Mouse (Mus musculus) spleen, adult 2 months (tissue): Measurements from ENCODE around the gene Hpgd. TPM values are rescaled to one million over a fixed set of nuclear protein-coding genes. Genes with fewer than 3 reads are reported as not detected.
"Not testable (repeated sequence)": the region's sequence is repeated elsewhere in the genome, so short reads cannot be mapped to it uniquely, and the experiment has no call there.

ENCODE experiments used
- DNase-seq, 2 experiments: peaks; one replicate each; pipeline versions ENCODE4 v3.0.0 to v3.0.0-alpha.2; 2012 to 2021; ENCODE audit warnings: low spot score in 2 of 2, low read depth in 1 of 2
- H3K27ac ChIP-seq: fragments of 200-500 bp; 2 replicates; pipeline ENCODE4 v1.5.1; 2012; ENCODE audit warnings: low read length, inconsistent platforms; ENCODE audit not compliant: insufficient read depth
- H3K27me3 ChIP-seq: fragments of 200-500 bp; 2 replicates; pipeline ENCODE4 v1.6.1; 2012; ENCODE audit warnings: mild to moderate bottlenecking, moderate library complexity, low read length, inconsistent platforms; ENCODE audit not compliant: control insufficient read depth, insufficient read depth
- H3K36me3 ChIP-seq: fragments of 200-500 bp; 2 replicates; pipeline ENCODE4 v1.6.1; 2012; ENCODE audit warnings: mild to moderate bottlenecking, low read length, inconsistent platforms; ENCODE audit not compliant: control insufficient read depth, insufficient read depth
- H3K4me1 ChIP-seq: fragments of 200-500 bp; 2 replicates; pipeline ENCODE4 v1.6.1; 2011; ENCODE audit warnings: inconsistent platforms; ENCODE audit not compliant: control insufficient read depth, insufficient read depth, insufficient read length
- H3K4me3 ChIP-seq: fragments of 200-500 bp; 2 replicates; pipeline ENCODE4 v1.5.1; 2011; ENCODE audit warnings: mild to moderate bottlenecking, inconsistent platforms; ENCODE audit not compliant: insufficient read depth, insufficient read length; ENCODE audit errors: extremely low read depth
- CTCF ChIP-seq: fragments of 200-500 bp; IDR thresholded peaks from 2 replicates; pipeline ENCODE4 v1.5.1; 2011; ENCODE audit warnings: mild to moderate bottlenecking, inconsistent platforms; ENCODE audit not compliant: insufficient read depth, insufficient read length, insufficient replicate concordance; ENCODE audit errors: extremely low read depth
- POLR2A ChIP-seq: fragments of 200-500 bp; IDR thresholded peaks from 2 replicates; pipeline ENCODE4 v1.6.1; 2011; ENCODE audit warnings: low read depth, low read length, inconsistent platforms
- WGBS: fragments of 180-500 bp; shearing (Covaris S2); methylation state at CpG from one replicate; pipeline ENCODE4 v1.1.7; 2018; 5-methylcytosine and 5-hydroxymethylcytosine counted together
- polyA plus RNA-seq: library from polyadenylated mRNA; depleted of rRNA; stranded (reverse); fragments of >200 nt; gene quantifications from 2 replicates; pipeline ENCODE4 v1.2.3, GENCODE M21; 2012

Gene Hpgd
- polyA plus RNA-seq, 1 experiment = 17.6 TPM

DNA sequence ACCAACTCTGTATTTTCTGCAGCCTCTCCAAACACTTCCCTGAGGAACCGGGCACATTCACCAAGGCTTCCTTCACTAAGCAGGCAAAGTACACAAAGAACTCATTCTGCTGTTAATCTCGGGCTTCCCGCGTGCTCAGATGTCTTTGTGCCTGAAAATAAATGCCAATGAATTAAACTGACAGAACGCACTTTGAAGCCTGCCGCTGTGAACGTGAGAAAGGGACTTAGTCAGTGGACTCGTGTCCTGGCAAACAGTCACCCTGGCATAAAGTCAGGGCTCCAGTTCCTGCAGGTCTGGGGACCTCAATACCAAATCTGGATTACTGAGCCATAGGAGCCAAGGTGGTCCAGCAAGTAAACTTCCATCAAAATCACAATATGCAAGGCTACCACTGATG, 905 bp upstream of the Hpgd start:
- TF ChIP-seq CTCF (no peak), POLR2A (no peak)
- Histone ChIP-seq H3K4me1 (no peaks in the 10 kb centered on the region), H3K4me3 (no peak overlapping the region), H3K27ac (peak overlapping the region; percentile 0; the same call in 1 of the 2 replicates), H3K27me3 (0 out of 2 replicates have a peak, but pooled peaks cover 2% of the 10 kb centered on the region), H3K36me3 (no peaks in the 10 kb centered on the region)
- WGBS = 37% methylated on average over 8 of the region's 8 CpGs
- no peak for DNase-seq

DNA sequence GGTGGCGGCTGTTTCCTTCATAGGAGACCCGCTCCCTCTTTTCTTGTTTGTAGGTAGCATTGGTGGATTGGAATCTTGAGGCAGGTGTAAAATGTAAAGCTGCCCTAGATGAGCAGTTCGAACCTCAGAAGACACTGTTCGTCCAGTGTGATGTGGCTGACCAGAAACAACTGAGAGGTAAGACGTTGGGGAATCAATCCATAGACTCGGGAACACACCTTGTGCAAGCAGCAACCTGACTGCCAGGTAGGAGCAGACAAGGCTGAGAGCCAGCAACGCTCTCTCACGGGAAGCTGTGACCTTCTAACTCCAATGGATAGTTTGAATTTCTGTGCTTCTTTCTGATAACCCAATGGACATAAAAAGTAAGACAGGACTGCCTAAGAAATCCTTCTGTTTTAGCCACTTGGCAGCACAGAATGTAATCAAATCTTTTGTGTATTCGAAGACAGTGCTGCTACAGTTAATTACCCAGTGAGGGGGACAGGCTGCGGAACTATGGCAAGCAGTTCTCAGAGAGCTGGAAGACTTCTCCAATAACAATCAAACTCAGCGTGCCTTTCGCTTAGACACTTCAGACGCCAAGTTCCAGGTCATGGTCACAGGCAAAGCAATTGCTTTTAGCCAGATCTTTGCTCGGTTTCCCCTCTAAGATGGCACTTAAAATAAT, 636 bp downstream of the Hpgd start:
- WGBS = 24% methylated on average over 14 of the region's 14 CpGs
- DNase-seq = no peak
- H3K27ac ChIP-seq = peak overlapping the region; percentile 61

DNA sequence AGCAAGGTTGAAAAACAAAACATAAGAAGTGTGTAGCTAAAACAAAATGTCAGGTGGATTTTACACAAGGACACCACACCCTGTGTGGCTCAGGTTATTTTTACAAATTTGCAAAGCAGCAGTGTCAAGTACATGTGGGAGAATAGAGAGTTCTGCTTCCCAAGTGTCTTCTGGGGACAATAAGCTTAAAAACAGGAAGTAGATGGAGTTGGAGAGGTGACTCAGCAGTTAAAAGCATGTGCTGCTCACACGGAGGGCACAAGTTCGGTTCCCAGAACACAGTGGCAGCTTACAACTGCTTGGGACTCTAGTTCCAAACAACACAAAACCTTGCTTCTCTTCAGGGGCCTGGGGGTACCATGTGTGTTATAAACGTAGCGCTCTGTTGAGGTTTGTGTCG, 5.0 kb downstream of the Hpgd start:
- no peak for DNase-seq
- 64% methylated on average over 5 of the region's 5 CpGs for WGBS
- no peak overlapping the region for H3K4me3 ChIP-seq
- H3K27me3 ChIP-seq = 0 out of 2 replicates have a peak, but pooled peaks cover 1% of the 10 kb centered on the region
- TF ChIP-seq CTCF (no peak), POLR2A (no peak)
- no peak overlapping the region for H3K27ac ChIP-seq
- no peaks in the 10 kb centered on the region for H3K36me3 ChIP-seq
- H3K4me1 ChIP-seq = no peaks in the 10 kb centered on the region

More for the DNA sequence above, 636 bp downstream of the Hpgd start:
- no peak for TF ChIP-seq POLR2A
- no peak for TF ChIP-seq CTCF
- H3K4me1 ChIP-seq = no peaks in the 10 kb centered on the region
- peak overlapping the region; percentile 54; the same call in 1 of the 2 replicates for H3K4me3 ChIP-seq
- H3K27me3 ChIP-seq = 0 out of 2 replicates have a peak, but pooled peaks cover 2% of the 10 kb centered on the region
- no peaks in the 10 kb centered on the region for H3K36me3 ChIP-seq

DNA sequence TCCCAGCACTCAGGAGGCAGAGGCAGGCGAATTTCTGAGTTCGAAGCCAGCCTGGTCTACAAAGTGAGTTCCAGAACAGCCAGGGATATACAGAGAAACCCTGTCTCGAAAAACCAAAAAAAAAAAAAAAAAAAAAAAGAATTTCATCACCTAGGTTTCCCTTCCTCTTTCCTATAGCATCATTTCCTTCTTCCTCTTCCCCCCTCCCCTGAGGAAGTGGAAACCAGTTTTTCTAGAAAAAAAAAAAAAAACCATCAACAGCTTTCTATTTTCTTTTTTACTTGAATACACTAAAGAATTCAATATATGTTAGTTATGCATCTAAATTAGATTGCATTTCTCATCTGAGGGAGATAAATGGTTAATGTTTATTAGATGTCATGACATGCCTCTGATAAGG, 6.9 kb downstream of the Hpgd start:
- H3K27ac ChIP-seq, H3K36me3 ChIP-seq, H3K4me1 ChIP-seq, H3K27me3 ChIP-seq, DNase-seq, H3K4me3 ChIP-seq: not testable (repeated sequence)
- 63% methylated on average over 3 of the region's 3 CpGs for WGBS

DNA sequence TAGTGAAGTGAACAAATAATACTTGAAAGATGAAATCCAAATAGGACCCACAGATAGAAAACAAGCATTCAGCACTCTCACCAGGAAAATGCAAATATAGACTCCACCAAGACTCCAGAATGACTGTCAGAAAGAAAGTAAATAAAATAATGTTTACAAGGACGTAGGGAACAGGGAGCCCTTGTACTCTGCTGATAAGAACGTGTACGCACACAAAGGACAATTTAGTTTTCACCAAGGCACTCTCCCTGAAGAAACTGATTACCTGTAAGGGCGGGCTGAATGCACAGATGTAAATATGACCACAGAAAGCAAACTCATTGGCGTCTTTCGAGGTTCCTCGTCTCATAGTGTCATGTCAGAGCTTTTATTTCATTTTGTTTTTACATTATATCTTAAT, 10.2 kb downstream of the Hpgd start:
- Histone ChIP-seq H3K36me3 (no peaks in the 10 kb centered on the region), H3K4me1 (no peaks in the 10 kb centered on the region), H3K27ac (no peak overlapping the region), H3K4me3 (no peak overlapping the region), H3K27me3 (no peaks in the 10 kb centered on the region)
- TF ChIP-seq CTCF (no peak), POLR2A (no peak)
- 80% methylated on average over 7 of the region's 7 CpGs for WGBS
- DNase-seq = no peak

DNA sequence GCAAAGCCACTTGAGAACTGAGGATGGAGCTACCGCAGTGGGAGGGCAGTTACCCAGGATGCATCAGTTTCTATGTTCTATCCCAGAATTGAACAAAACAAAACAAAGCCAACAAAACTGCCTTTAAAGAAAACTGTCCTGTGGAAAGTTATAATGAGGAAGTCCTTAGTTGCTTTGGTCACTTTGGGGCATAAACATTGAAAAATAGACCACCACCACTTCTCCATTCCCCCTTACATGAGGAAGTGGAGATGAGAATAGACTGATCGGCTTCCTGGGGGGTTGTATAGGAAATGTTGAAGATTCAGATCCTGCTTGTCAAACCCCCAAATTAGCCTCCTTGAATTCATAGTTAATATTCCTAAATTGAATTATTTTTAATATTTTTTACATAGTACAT, 19.2 kb downstream of the Hpgd start:
- Histone ChIP-seq H3K36me3 (no peaks in the 10 kb centered on the region), H3K4me1 (no peaks in the 10 kb centered on the region), H3K4me3 (no peak overlapping the region), H3K27ac (no peak overlapping the region), H3K27me3 (no peaks in the 10 kb centered on the region)
- 49% methylated on average over 2 of the region's 2 CpGs for WGBS
- no peak for TF ChIP-seq POLR2A
- TF ChIP-seq CTCF = no peak
- DNase-seq = no peak

DNA sequence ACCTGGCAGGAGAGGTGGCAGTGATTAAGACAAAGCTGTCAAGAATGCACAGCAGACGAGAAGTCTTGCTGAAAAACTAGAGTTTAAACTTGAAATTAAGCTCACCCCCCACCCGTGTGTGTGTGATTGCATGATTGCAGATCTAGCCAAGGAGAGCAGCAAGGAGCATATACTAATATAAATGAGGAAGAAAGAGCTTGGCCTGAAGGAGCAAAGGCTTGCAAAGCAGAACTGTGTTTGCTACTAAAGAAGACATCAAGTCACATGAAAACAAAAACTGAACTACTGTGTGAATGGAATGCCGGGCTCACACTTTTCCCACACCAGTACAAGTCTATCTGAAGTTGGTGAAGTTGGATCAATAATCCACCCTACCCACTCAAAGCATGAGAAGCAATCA, 20.8 kb downstream of the Hpgd start:
- H3K4me3 ChIP-seq = no peak overlapping the region
- no peaks in the 10 kb centered on the region for H3K27me3 ChIP-seq
- no peaks in the 10 kb centered on the region for H3K4me1 ChIP-seq
- no peaks in the 10 kb centered on the region for H3K36me3 ChIP-seq
- DNase-seq = no peak
- H3K27ac ChIP-seq = no peak overlapping the region
- TF ChIP-seq CTCF = no peak
- TF ChIP-seq POLR2A = no peak
- 64% methylated on average over 3 of the region's 3 CpGs for WGBS
